Mouse (Mus musculus): ENCODE results near the gene Papss1. TPM values are rescaled to one million over a fixed set of nuclear protein-coding genes. Genes with fewer than 3 reads are reported as not detected.

The Papss1 gene
- 3.6 and 12.2 TPM in 2 replicates for polyA plus RNA-seq (2012; ENCODE audit: low replicate concordance)

GRCm38 (mm10) chr3:131564430-131565256 is at the start of gene Papss1:
Papss1 (plus strand) TSS chr3:131564768.

Other genes with a start within 250 kb of the Papss1 start
- 0.83 and 2.8 TPM in 2 replicates for gene Sgms2, start 73.4 kb upstream of the Papss1 start, polyA plus RNA-seq (2012; ENCODE audit: low replicate concordance)